Mouse (Mus musculus): ENCODE data around the gene Hectd1.

GRCm38 (mm10) chr12:51842081-51842864 is 12.9 kb upstream of the Hectd1 start:
- TF ChIP-seq POLR2A (IDR thresholded peaks at IDR 0.05; ENCODE audit: insufficient read depth, low read depth, low read length) (no peak), CTCF (IDR thresholded peaks at IDR 0.05) (no peak)

Data from heart, adult 2 months (tissue).